Mouse (Mus musculus) CH12.LX (cell line): Measurements from ENCODE around the gene Tnfaip8l2. TPM values are rescaled to one million over a fixed set of nuclear protein-coding genes. Genes with fewer than 3 reads are reported as not detected.

Source experiments
- DNase-seq: peaks from one replicate; pipeline ENCODE4 v3.0.0-alpha.2; 2013; ENCODE audit errors: extremely low read depth
- H3K27ac ChIP-seq: 2 replicates; pipeline ENCODE4 v1.5.1; 2012; ENCODE audit warnings: low read depth, mild to moderate bottlenecking, control low read depth, moderate library complexity; ENCODE audit not compliant: insufficient read depth
- H3K27me3 ChIP-seq: replicated peaks from 2 replicates; pipeline ENCODE3; 2012; ENCODE audit warnings: inconsistent platforms
- H3K36me3 ChIP-seq, 2 experiments: replicated peaks in 1 of 2; 2 replicates each; pipeline versions ENCODE3 to v1.6.1; 2012; ENCODE audit warnings: inconsistent platforms in 1 of 2, low read length in 1 of 2, mild to moderate bottlenecking in 1 of 2, mixed read lengths in 1 of 2, moderate library complexity in 1 of 2; ENCODE audit not compliant: control insufficient read depth in 1 of 2, insufficient read depth in 1 of 2
- H3K4me1 ChIP-seq, 2 experiments: 2 replicates each; pipeline ENCODE4 v1.6.1; 2012; ENCODE audit warnings: inconsistent platforms in 1 of 2, moderate library complexity in 1 of 2; ENCODE audit not compliant: insufficient read depth in 2 of 2, control insufficient read depth in 1 of 2
- H3K4me2 ChIP-seq: 2 replicates; pipeline ENCODE4 v1.6.1; 2012; ENCODE audit warnings: low read depth, mild to moderate bottlenecking, control low read depth; ENCODE audit not compliant: poor library complexity, insufficient read depth, severe bottlenecking
- H3K4me3 ChIP-seq, 3 experiments: fragments of 150-350 bp in 1 of 3; sonication (generic) in 1 of 3; replicated peaks in 1 of 3; 2 replicates each; pipeline versions ENCODE3 to v1.5.1; 2011 to 2012; ENCODE audit warnings: low read depth in 2 of 3, low read length in 2 of 3, mild to moderate bottlenecking in 2 of 3, moderate library complexity in 2 of 3, control low read depth in 1 of 3, improper control_type of control experiment in 1 of 3, inconsistent platforms in 1 of 3, mixed read lengths in 1 of 3; ENCODE audit not compliant: poor library complexity in 1 of 3
- H3K79me2 ChIP-seq: replicated peaks from 2 replicates; pipeline ENCODE4 v1.6.1; 2012; ENCODE audit warnings: mild to moderate bottlenecking, moderate library complexity; ENCODE audit not compliant: control insufficient read depth, poor library complexity, insufficient read depth, severe bottlenecking; ENCODE audit errors: extremely low read depth
- H3K9ac ChIP-seq: 2 replicates; pipeline ENCODE4 v1.6.1; 2012; ENCODE audit warnings: low read depth, mild to moderate bottlenecking, control low read depth, moderate library complexity; ENCODE audit not compliant: insufficient read depth
- H3K9me3 ChIP-seq: replicated peaks from 2 replicates; pipeline ENCODE3; 2012; ENCODE audit warnings: low read length, inconsistent platforms, mixed read lengths
- CHD1 ChIP-seq: IDR thresholded peaks from 2 replicates; pipeline ENCODE4 v1.6.1; 2012; ENCODE audit warnings: low read depth, low read length, improper control_type of control experiment, inconsistent platforms
- CHD2 ChIP-seq: IDR thresholded peaks from 2 replicates; pipeline ENCODE4 v1.6.1; 2011; ENCODE audit warnings: low read length, improper control_type of control experiment
- ETS1 ChIP-seq: conservative IDR thresholded peaks from 2 replicates; pipeline ENCODE4 v1.6.1; 2012; ENCODE audit warnings: low read depth, mild to moderate bottlenecking, inconsistent platforms, low read length, improper control_type of control experiment, moderate library complexity
- IRF4 ChIP-seq: IDR thresholded peaks from 2 replicates; pipeline ENCODE4 v1.6.1; 2014; ENCODE audit warnings: low read depth, mild to moderate bottlenecking, inconsistent platforms, low read length, improper control_type of control experiment
- JUN ChIP-seq: IDR thresholded peaks from 2 replicates; pipeline ENCODE4 v1.6.1; 2011; ENCODE audit warnings: low read depth, mild to moderate bottlenecking, low read length, improper control_type of control experiment, moderate library complexity; ENCODE audit not compliant: insufficient read depth
- JUND ChIP-seq: conservative IDR thresholded peaks from 2 replicates; pipeline ENCODE4 v1.6.1; 2011; ENCODE audit warnings: low read depth, low read length, improper control_type of control experiment
- KAT2A ChIP-seq: IDR thresholded peaks from 2 replicates; pipeline ENCODE4 v1.6.1; 2012; ENCODE audit warnings: low read length, improper control_type of control experiment, inconsistent platforms; ENCODE audit not compliant: insufficient replicate concordance
- MAX ChIP-seq: IDR thresholded peaks from 2 replicates; pipeline ENCODE4 v1.6.1; 2011; ENCODE audit warnings: low read length, improper control_type of control experiment
- MAZ ChIP-seq: IDR thresholded peaks from 2 replicates; pipeline ENCODE4 v1.6.1; 2012; ENCODE audit warnings: low read depth, mild to moderate bottlenecking, inconsistent platforms, low read length, improper control_type of control experiment, moderate library complexity
- MYC ChIP-seq: IDR thresholded peaks from 2 replicates; pipeline ENCODE4 v1.6.1; 2011; ENCODE audit warnings: low read depth, mild to moderate bottlenecking, improper control_type of control experiment, low read length
- PAX5 ChIP-seq: IDR thresholded peaks from 2 replicates; pipeline ENCODE4 v1.6.1; 2012; ENCODE audit warnings: low read length, inconsistent platforms, mixed read lengths
- POLR2A ChIP-seq: IDR thresholded peaks from 2 replicates; pipeline ENCODE4 v1.6.1; 2011; ENCODE audit warnings: low read depth, mild to moderate bottlenecking, improper control_type of control experiment, low read length
- SIN3A ChIP-seq: IDR thresholded peaks from 2 replicates; pipeline ENCODE4 v1.6.1; 2012; ENCODE audit warnings: low read length, improper control_type of control experiment, inconsistent platforms
- SMC3 ChIP-seq: IDR thresholded peaks from 2 replicates; pipeline ENCODE4 v1.6.1; 2011; ENCODE audit warnings: low read depth, low read length, improper control_type of control experiment
- ZC3H11A ChIP-seq: IDR thresholded peaks from 2 replicates; pipeline ENCODE4 v1.6.1; 2012; ENCODE audit warnings: low read depth, mild to moderate bottlenecking, inconsistent platforms, low read length, improper control_type of control experiment
- ZMIZ1 ChIP-seq: IDR thresholded peaks from 2 replicates; pipeline ENCODE4 v1.6.1; 2012; ENCODE audit warnings: low read depth, mild to moderate bottlenecking, inconsistent platforms, low read length, improper control_type of control experiment
- ZNF384 ChIP-seq: IDR thresholded peaks from 2 replicates; pipeline ENCODE4 v1.6.1; 2012; ENCODE audit warnings: low read depth, low read length, improper control_type of control experiment, inconsistent platforms
- dilution Hi-C: fragments of 300-500 bp; cut with MboI; formaldehyde crosslinking; loops from 2 replicates; pipeline ENCODE4 v1.14.3; 2020; ENCODE audit warnings: low sequenced_read_pairs; ENCODE audit not compliant: extremely low pct_unique_long_range_greater_than_20kb, extremely low pct_ligation_motif_present
- in situ Hi-C: fragments of 300-500 bp; cut with MboI; formaldehyde crosslinking; loops from 3 replicates; pipeline ENCODE4 v1.14.3; 2019; ENCODE audit warnings: low sequenced_read_pairs, low pct_ligation_motif_present, low pct_unique_long_range_greater_than_20kb, mixed read lengths
- polyA plus RNA-seq: library from polyadenylated mRNA; unstranded; fragments of >175 nt; gene quantifications from 2 replicates; pipeline ENCODE4 v1.2.1, GENCODE M21; 2012; ENCODE audit warnings: low read depth; ENCODE audit not compliant: insufficient read length
- total RNA-seq, 2 experiments: library from RNA; depleted of rRNA; stranded (reverse); fragments of 300-350 nt in 1 of 2; fragments of >200 nt in 1 of 2; gene quantifications; 2 replicates each; pipeline ENCODE4 v1.2.3; 2012 to 2014

Gene Tnfaip8l2
- total and polyA plus RNA-seq, 3 experiments = 18.2 to 28.2 (median 26.2) TPM

- dilution Hi-C loops (no loop called here), in situ Hi-C loops (loop anchor here (10.0 kb wide), 1 partner anchor 75 kb away; the partner anchor contains the start of gene Gabpb2)
- H3K36me3 ChIP-seq = peaks cover 19 to 22% of the 10 kb centered on the region in 2 experiments
- peaks cover 12% of the 10 kb centered on the region for H3K79me2 ChIP-seq
- peaks cover 15 to 42% of the 10 kb centered on the region in 2 experiments for H3K4me1 ChIP-seq
- H3K4me3 ChIP-seq = peak overlapping the region in 1 of 3 experiments; percentile 12
- H3K9ac ChIP-seq = no peak overlapping the region
- no peaks in the 10 kb centered on the region for H3K9me3 ChIP-seq
- DNase-seq = no peak
- TF ChIP-seq POLR2A = no peak
- TF ChIP-seq KAT2A = no peak
- no peak for TF ChIP-seq IRF4
- no peak for TF ChIP-seq PAX5
- no peak for TF ChIP-seq CHD1
- no peak for TF ChIP-seq MAZ
- TF ChIP-seq MYC = no peak
- no peak for TF ChIP-seq JUN
- TF ChIP-seq SIN3A = no peak
- TF ChIP-seq MAX = no peak
- no peak for TF ChIP-seq ZNF384
- no peak for TF ChIP-seq ZC3H11A
- TF ChIP-seq JUND = no peak
- TF ChIP-seq SMC3 = no peak
- TF ChIP-seq ZMIZ1 = no peak
- no peak for TF ChIP-seq CHD2
- H3K27ac ChIP-seq = 0 out of 2 replicates have a peak overlapping the region, but pooled peaks have one; percentile 14
- H3K27me3 ChIP-seq = no peaks in the 10 kb centered on the region
- H3K4me2 ChIP-seq = no peak overlapping the region
These were observed 1.9 kb downstream of the Tnfaip8l2 start for GRCm38 (mm10) chr3:95140289-95140595.

- no peak for DNase-seq
- Histone ChIP-seq H3K9me3 (no peaks in the 10 kb centered on the region), H3K36me3 (peaks cover 19 to 22% of the 10 kb centered on the region in 2 experiments), H3K79me2 (peaks cover 16% of the 10 kb centered on the region), H3K4me2 (no peak overlapping the region), H3K9ac (no peak overlapping the region)
- dilution Hi-C loops = no loop called here
- peak; percentile 29; the same call in 1 of the 2 replicates for TF ChIP-seq IRF4
- no peak for TF ChIP-seq POLR2A
- TF ChIP-seq ETS1 = no peak
- TF ChIP-seq CHD1 = no peak
- TF ChIP-seq, all 38 proteins: peak for 1
- Histone ChIP-seq H3K4me1 (peaks cover 15 to 42% of the 10 kb centered on the region in 2 experiments), H3K4me3 (peak overlapping the region in 1 of 3 experiments; percentile 12), H3K27ac (0 out of 2 replicates have a peak overlapping the region, but pooled peaks have one; percentile 14), H3K27me3 (no peaks in the 10 kb centered on the region)
- in situ Hi-C loops = loop anchor here (10.0 kb wide), 1 partner anchor 75 kb away; the partner anchor contains the start of gene Gabpb2
These were observed 2.4 kb downstream of the Tnfaip8l2 start for GRCm38 (mm10) chr3:95139586-95140288.
